Mouse (Mus musculus) brown adipose tissue, adult 24 weeks (tissue): ENCODE measurements around the gene Gm7735. TPM values are rescaled to one million over a fixed set of nuclear protein-coding genes. Genes with fewer than 3 reads are reported as not detected.
"Not testable (repeated sequence)": the region's sequence is repeated elsewhere in the genome, so short reads cannot be mapped to it uniquely, and the experiment has no call there.

Experiments used
- H3K27ac ChIP-seq: fragments of 200-500 bp; replicated peaks from 2 replicates; pipeline ENCODE4 v1.5.1; 2012; ENCODE audit warnings: low read depth, mild to moderate bottlenecking, low read length
- H3K4me1 ChIP-seq: fragments of 200-500 bp; 2 replicates; pipeline ENCODE4 v1.6.1; 2012; ENCODE audit warnings: low read length, mixed read lengths; ENCODE audit not compliant: control insufficient read depth, insufficient read depth, insufficient read length
- H3K4me3 ChIP-seq: fragments of 200-500 bp; 2 replicates; pipeline ENCODE4 v1.5.1; 2012; ENCODE audit warnings: low read depth, mild to moderate bottlenecking, low read length, moderate library complexity; ENCODE audit not compliant: insufficient read depth
- polyA plus RNA-seq: library from polyadenylated mRNA; stranded (reverse); fragments of >200 nt; gene quantifications from 2 replicates; pipeline ENCODE4 v1.2.4, GENCODE M21; 2012; ENCODE audit not compliant: missing spikeins, insufficient read depth, insufficient read length

Gm7735 gene
- not detected in 2 replicates for polyA plus RNA-seq

GRCm38 (mm10) chr16:89169190-89169589, at the start of gene Gm7735:
Gene Gm7735, plus strand, starts transcription at chr16:89169490.
- not testable (repeated sequence) for H3K4me1 ChIP-seq, H3K4me3 ChIP-seq, H3K27ac ChIP-seq

- Histone ChIP-seq H3K4me3 (no peak within 1 kb of the TSS), H3K27ac (no peak within 1 kb of the TSS), H3K4me1 (no peaks in the 10 kb centered on the region)
These were observed 28.7 kb upstream of the Gm7735 start, which contains the start of gene Gm6358 for GRCm38 (mm10) chr16:89140551-89140950. Gene Gm6358, plus strand, starts transcription at chr16:89140851.

- H3K4me1 ChIP-seq: no peaks in the 10 kb centered on the region
- H3K4me3 ChIP-seq: no peak within 1 kb of the TSS
- no peak within 1 kb of the TSS for H3K27ac ChIP-seq
These were observed 18.5 kb upstream of the Gm7735 start, which contains the start of gene Gm10061 for GRCm38 (mm10) chr16:89150786-89151185. Gene Gm10061, plus strand, starts transcription at chr16:89151086.

DNA sequence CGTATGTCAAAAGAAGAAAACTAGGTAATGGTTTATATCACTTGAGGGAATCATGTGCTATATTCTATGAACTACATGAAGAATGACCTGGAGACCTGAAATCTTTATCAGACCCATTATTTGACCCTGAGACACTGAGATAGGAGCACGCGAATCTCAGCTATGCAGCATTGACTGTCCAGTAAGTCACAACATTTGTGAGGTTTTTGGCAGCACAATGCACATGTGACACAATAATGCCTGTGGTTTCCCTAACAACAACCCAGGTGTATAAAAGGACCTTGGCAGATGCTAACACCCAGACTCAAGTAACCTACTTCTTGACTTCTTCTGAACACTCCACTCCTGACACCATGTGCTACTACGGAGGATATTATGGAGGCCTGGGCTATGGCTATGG, 11.6 kb upstream of the Gm7735 start, which contains the start of gene Gm9789:
Gene Gm9789, plus strand, starts transcription at position 301 of the 400 bp plus-strand sequence.
- H3K4me1 ChIP-seq: no peaks in the 10 kb centered on the region
- no peak within 1 kb of the TSS for H3K27ac ChIP-seq
- H3K4me3 ChIP-seq: no peak within 1 kb of the TSS

GRCm38 (mm10) chr16:89174435-89174834, 5.1 kb downstream of the Gm7735 start, which contains the start of gene 1110057P08Rik:
Gene 1110057P08Rik, plus strand, starts transcription at chr16:89174735.
- no peaks in the 10 kb centered on the region for H3K4me1 ChIP-seq
- no peak within 1 kb of the TSS for H3K4me3 ChIP-seq
- H3K27ac ChIP-seq: no peak within 1 kb of the TSS

DNA sequence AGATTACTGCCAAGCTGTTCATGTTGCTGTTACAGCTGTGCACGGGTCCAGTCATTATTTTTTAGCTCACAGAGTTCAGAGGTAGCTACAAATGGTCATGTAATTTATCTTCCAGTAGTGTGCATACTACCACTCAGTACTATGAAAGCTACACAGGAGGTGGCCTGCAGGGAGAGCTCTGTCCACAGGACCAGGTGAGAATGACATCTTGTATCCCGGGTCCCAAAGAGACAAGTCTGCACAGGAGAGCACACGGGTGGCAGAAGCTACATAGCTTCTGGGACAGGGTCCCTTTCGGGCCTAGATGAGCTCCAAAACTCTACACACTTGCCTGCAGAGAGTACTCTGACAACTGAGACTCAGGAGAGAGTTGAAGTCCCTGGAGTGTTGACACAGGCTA, 19.3 kb downstream of the Gm7735 start:
- no peak overlapping the region for H3K4me3 ChIP-seq
- H3K4me1 ChIP-seq: no peaks in the 10 kb centered on the region
- H3K27ac ChIP-seq: no peak overlapping the region

DNA sequence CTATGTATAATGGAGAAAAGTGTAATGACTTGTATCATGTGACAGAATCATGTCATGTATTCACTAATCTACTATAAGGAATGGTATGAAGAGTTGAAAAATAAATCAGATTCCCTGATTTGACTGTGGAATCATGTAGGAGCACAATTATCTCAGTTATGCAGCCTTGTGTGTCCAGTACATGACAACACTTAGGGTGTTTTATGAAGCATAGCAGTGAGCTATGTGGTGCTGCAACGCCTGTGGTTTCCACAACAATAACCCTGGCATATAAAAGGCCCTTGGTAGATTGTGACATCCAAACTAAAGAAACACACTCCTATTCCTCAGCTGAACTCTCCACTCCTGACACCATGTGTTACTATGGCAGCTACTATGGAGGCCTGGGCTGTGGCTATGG, 36.3 kb downstream of the Gm7735 start, which contains the start of gene Krtap20-2:
Gene Krtap20-2, plus strand, starts transcription at position 301 of the 400 bp plus-strand sequence.
- no peak within 1 kb of the TSS for H3K4me3 ChIP-seq
- H3K4me1 ChIP-seq: no peaks in the 10 kb centered on the region
- H3K27ac ChIP-seq: no peak within 1 kb of the TSS

Other genes starting within 250 kb of the Gm7735 start
- not detected in 2 replicates for gene Krtap19-9b, start 237.2 kb upstream of the Gm7735 start, polyA plus RNA-seq
- not detected in 2 replicates for gene Krtap16-3, start 206.6 kb upstream of the Gm7735 start, polyA plus RNA-seq
- not detected in 2 replicates for gene Krtap22-2, start 158.7 kb upstream of the Gm7735 start, polyA plus RNA-seq
- gene Gm10229, start 154.2 kb upstream of the Gm7735 start, polyA plus RNA-seq: not detected in 2 replicates
- gene Krtap6-1, start 137.8 kb upstream of the Gm7735 start, polyA plus RNA-seq: not detected in 2 replicates
- not detected in 2 replicates for gene Gm10228, start 128.0 kb upstream of the Gm7735 start, polyA plus RNA-seq
- gene Krtap6-5, start 121.6 kb upstream of the Gm7735 start, polyA plus RNA-seq: not detected in 2 replicates
- gene 1110025L11Rik, start 105.5 kb upstream of the Gm7735 start, polyA plus RNA-seq: not detected in 2 replicates
- not detected in 2 replicates for gene Krtap6-3, start 85.5 kb upstream of the Gm7735 start, polyA plus RNA-seq
- not detected in 2 replicates for gene Gm6358, start 28.6 kb upstream of the Gm7735 start, polyA plus RNA-seq
- not detected in 2 replicates for gene Gm10061, start 18.4 kb upstream of the Gm7735 start, polyA plus RNA-seq
- gene Gm9789, start 11.5 kb upstream of the Gm7735 start, polyA plus RNA-seq: not detected in 2 replicates
- not detected in 2 replicates for gene 1110057P08Rik, start 5.2 kb downstream of the Gm7735 start, polyA plus RNA-seq
- not detected in 2 replicates for gene Krtap20-2, start 36.4 kb downstream of the Gm7735 start, polyA plus RNA-seq
- gene Krtap21-1, start 234.4 kb downstream of the Gm7735 start, polyA plus RNA-seq: not detected in 2 replicates